Mouse (Mus musculus) heart, adult 8-10 months (tissue): Measurements from ENCODE around the gene Hnrnpd. TPM values are rescaled to one million over a fixed set of nuclear protein-coding genes. Genes with fewer than 3 reads are reported as not detected.
A peak's percentile ranks its signal among the peaks of the same experiment; 100 is the strongest.

Experiments used
- DNase-seq: peaks from one replicate; pipeline ENCODE4 v3.0.0; 2022; ENCODE audit warnings: low spot score
- total RNA-seq, 4 experiments: library from RNA; stranded (reverse); gene quantifications; 2 replicates each; pipeline ENCODE4 v1.2.4; 2022

Hnrnpd gene
- total RNA-seq, result 100 to 1,000 TPM in 1 of 4 experiments, 10 to 100 TPM in 3; 63.7 to 105 (median 80.0) TPM

DNA sequence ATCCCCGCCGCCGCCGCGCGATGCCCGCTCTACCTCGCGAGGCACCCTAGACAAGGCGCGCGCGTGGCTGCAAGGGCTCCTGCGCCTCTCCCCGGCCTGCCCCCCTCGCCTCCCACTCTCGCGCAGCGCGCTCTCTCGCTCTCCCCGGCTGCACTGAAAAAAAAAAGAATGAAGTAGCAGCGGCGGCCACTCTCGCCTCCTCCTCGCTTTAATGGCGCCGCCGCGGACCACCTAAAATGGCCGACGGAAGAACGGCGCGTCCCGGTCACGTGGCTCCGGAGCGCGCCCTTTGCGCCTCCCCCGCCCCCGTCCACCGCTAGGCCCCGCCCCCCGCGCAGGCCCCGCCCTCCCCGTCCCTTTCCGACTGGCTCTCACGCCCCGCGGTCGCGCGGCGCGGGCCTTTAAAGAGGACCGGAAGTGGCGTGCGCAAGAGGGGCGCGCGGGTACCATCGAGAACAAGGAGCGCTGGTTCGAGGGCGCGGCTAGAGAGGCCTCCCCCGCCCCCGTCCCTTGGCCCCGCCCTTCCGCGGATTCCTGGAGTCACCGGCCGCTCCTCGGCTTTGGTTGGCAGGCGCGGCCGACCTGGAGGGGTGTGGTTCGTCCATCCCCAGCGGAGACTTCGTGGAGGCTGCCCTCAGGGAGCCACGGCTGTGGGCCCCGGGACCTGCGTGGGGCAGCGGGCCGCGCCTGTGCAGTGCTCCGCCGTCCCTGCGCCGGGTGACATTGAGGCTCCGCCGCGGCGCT, at the start of gene Hnrnpd, which contains the start of gene 4930524J08Rik:
Hnrnpd (minus strand) TSS at position 240 of the 744 bp plus-strand sequence.
4930524J08Rik (plus strand) TSS at position 363 of the 744 bp plus-strand sequence.
- peak; percentile 92 for DNase-seq

GRCm38 (mm10) chr5:100024868-100025267, 46.1 kb upstream of the Hnrnpd start:
- no peak for DNase-seq

DNA sequence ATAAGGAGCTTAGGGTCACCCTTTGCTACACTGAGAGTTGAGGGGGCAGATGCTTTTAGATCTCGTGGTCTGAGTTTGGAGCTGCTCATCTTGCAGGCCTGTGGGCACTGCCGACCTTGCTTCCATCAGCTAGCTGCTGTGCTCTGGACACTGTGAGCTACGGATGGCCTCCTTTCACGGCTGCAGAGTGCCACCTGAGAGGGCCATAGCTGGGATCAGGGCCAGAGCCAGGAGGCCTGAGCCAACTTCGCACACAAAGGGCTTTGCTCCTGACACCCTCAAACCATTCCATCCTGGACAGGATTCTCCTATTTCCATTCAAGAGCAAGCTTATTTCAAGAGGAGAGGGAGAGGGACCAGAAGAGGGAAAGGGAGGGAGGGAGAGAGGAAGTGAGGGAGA, 45.7 kb upstream of the Hnrnpd start:
- DNase-seq, result no peak

GRCm38 (mm10) chr5:100020089-100020488, 41.4 kb upstream of the Hnrnpd start:
- DNase-seq, result no peak

DNA sequence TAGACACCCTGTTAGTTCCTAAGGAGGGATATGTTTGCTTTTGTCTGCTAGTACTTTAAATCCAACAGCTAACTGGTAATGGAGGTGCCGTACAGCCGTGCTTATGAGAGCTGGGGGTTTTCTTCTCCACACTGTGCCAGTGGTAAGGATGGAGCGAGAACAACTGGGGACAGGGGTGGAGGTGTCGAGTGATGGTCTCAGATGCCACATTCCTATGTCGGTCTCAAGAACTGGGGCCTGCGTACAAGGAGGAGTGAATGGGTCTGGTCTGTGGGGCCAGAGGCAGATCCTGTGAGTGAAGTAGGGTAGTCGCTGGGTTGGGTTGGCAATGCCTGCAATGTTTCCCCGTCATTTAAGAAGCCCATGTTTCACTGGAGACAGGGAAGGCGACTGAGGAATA, 33.9 kb upstream of the Hnrnpd start:
- no peak for DNase-seq

DNA sequence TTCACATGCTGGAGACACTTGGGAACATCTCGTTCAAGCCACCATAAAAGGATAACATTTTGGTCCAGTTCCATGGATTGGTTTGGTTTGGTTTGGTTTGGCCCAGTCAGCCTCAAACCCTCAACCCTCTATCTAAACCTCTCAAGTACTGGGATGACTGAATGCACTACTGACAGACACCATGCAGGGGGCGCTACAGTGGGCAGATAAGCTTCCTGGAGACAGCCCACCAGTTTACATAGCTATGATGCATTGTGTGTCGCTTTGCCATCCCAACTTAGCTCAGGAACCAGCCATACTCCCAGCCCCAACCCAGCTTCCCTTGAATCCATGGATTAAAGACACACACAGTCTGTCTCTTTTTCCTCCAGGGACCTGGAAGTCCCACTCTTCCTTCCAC, 29.7 kb upstream of the Hnrnpd start:
- no peak for DNase-seq

GRCm38 (mm10) chr5:100007040-100007375, 28.3 kb upstream of the Hnrnpd start:
- DNase-seq, result no peak

DNA sequence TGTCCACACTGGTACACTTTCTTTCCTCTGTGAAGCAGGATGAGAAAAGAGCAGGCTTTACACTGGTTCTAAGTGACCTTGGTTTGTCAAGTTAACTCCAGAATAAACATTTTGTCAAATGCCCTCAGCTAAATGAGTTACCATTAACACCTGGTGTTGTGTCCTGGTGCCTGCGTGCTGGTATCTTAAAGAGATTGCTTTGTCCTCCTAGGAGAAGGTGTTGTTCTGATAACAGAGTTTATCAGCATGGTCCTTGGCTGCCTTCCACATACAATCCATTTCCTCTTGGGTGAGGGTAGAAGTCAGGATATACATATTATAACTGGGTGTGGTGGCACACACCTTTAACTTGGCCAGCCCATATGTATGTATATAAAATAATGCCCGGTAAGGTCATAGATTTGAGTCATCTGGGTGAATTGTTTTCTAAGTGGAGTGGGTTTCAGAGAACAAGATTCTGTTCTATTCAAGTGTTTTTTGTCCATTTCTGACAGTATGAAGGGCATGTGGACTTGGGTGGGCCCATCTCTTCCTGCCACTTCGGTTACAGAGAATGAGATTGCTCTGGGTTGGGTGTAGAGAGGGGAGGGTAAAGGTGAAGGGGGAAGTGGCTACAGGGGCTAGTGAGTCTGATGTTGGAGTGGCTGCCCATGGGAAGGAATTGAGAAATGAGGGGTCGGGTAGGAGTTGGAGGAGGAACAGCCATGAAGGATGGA, 27.7 kb upstream of the Hnrnpd start:
- no peak for DNase-seq

DNA sequence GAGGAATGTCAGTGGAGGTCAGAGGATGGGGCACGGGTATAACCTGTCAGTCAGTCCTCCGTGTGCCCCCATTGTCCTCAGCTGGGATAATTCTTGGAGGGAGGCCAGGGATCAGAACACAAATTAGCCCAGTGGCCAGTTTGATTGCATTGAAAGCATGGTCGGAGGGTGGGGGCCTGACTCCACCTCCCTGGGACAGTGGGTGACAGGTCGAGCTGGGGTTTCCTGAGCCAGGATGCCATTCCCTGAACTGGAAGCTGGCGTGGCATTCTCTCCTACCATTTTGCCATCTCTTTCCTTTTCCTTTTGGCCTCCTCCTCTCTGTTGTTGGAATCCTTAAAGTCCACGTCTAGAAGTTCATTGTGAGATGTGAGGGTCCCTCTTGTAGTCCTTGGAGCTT, 27.2 kb upstream of the Hnrnpd start:
- DNase-seq, result no peak

DNA sequence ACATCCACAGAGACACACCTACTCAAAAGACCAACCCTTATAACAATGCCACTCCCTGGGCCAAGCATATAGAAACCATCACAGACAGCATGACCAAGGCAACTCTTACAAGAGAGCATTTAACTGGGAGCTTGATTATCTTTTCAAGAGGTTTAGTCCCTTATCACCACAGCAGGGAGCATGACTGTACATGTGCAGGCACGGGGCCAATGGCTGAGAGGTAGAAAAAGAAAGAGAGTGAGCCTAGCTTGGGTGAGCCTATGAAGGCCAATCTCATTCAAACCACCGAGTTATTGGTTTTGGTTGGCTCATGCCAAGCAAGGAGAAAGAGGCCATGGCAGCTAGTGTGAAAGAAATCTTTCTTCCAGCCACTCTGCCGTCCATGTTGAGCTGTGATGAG, 26.7 kb upstream of the Hnrnpd start:
- no peak for DNase-seq

DNA sequence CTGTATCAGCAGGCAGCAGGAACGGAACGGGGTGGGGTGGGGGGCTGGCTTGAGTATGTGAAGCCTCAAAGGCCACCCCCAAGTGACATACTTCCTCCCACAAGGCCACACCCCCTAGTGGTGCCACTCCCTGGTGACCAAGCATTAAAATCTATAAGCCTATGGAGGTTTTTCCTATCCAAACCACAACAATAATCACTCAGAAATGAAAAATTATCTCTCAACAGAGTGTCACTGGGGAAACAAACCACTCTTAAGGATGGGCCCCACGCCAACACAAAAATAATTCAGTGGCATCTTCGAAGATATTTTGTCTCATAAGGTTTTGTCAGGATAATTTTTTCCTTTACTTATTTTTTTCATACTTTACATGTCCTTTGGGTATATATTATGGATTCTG, 25.2 kb upstream of the Hnrnpd start:
- DNase-seq, result no peak

DNA sequence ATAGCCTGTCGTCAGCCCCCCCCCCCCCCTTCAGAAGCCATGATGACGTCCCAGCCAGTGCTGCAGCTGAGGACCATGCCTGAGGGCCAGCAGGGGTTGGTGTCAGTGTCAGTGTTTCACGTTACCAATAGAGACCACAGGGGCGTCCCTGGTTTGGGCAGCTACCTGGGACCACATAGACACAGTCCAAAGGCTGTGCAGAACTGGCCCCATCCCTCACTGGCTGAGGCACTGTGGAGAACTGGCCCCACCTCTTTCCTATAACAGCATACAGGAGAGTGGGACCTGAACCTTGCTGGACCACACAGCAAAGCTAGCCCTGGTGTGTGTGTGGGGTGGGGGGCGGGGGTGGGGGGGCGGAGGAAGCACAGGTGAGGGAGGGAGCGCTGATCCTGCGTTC, 21.8 kb upstream of the Hnrnpd start:
- no peak for DNase-seq

GRCm38 (mm10) chr5:100000048-100000447, 21.3 kb upstream of the Hnrnpd start:
- DNase-seq, result no peak

- no peak for DNase-seq
Observed at GRCm38 (mm10) chr5:99994680-99995079, 15.9 kb upstream of the Hnrnpd start.

DNA sequence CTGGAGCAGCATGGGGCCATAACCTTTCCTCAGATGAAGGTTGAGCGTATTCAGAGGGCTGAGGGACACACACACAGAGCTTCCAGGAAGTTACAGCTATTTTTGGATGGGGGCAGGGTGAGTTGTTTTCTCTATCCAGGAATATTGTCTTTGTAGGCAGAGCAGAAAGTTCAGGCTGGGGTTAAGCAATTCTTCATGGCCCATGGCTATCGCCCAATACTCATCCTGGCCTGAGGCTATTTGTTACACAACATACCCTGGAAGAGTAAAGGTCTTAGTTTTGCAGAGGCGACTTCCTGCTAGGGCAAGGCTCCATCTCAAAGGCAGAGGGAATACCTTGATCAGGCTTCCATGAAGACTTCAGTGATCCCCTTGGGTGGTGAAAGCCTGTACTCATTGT, 15.4 kb upstream of the Hnrnpd start:
- no peak for DNase-seq

- no peak for DNase-seq
Observed at GRCm38 (mm10) chr5:99983452-99984061, 4.8 kb upstream of the Hnrnpd start.

GRCm38 (mm10) chr5:99977516-99978301, 1.0 kb downstream of the Hnrnpd start:
- peak; percentile 81 for DNase-seq

DNA sequence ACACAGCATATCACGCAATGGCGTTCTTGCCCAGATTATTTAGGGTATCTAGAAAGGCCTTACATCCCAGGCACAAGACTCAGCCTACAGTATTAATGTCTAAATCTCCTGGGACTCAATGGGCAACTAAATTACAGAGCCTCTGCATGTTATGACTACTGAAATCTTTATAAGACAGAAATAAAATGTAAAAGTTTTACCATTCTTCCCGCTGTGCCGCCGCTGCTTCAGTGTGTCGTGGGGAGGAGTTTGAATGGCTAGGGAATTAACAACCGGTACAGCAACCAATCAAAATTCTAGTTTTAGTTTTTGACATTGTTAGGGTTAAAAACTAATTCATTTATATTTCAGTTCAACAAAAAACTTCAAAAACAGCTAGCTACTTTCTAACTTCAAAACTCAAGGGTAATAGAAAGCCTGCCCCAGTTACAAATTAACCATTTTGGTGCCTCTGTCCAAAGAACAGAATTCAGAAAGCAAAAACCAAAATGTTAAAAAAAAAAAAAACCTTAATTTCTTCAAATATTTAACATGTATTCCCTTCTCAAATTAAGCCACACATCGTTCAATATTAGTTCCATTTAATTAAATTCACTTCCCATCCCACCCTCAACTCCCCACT, 2.3 kb downstream of the Hnrnpd start:
- no peak for DNase-seq

GRCm38 (mm10) chr5:99975776-99976175, 3.0 kb downstream of the Hnrnpd start:
- DNase-seq, result no peak

- DNase-seq, result no peak
Observed at GRCm38 (mm10) chr5:99975061-99975460, 3.7 kb downstream of the Hnrnpd start.

DNA sequence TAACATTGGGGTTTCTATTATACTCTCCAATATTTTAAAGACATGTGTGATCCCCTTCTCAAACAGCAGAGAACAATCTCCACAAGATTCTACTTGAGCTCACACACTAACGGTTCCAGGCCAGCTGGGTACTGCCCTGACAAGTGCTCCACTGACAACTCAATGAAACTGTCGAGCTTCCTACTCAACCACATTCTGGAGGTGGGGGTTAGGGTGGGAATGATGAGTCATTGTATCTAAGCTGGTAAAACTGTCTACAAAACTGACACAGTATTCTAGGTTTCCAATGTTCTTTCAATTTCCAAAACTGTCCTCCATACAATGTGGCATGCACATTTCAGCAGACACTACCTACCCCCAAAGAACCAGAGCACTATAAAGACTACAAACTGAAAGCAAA, 4.8 kb downstream of the Hnrnpd start:
- no peak for DNase-seq

DNA sequence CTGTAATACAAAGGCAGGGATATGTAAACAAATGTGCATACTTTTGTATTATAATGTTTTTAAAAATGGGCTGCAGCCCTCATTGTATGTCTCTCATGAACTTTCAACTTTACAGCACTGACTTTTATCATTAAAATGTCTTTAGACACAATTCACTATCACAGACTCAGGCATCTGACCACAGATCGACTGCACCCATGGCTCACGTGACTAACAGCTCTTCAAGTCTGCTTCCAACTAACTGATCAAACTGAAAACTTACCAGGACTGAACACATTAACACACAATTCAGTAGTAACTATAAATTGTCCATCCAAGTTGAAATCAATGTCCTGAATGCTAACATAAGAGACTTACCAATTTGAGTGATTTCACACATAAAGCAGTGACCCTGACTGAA, 18.8 kb downstream of the Hnrnpd start:
- DNase-seq, result no peak
